Mouse (Mus musculus) erythroblast, embryonic 14.5 days (primary cell): ENCODE measurements at regions not wholly inside any gene's neighbourhood (a gene's known extent, or its start where the extent isn't known, plus 50 kb on each side); places are given as distances from the start of the nearest gene placed in this dataset.

Experiments used
- GATA1 ChIP-seq: IDR thresholded peaks from 2 replicates; pipeline ENCODE4 v1.6.1; 2012; ENCODE audit warnings: low read length, inconsistent platforms, mixed read lengths
- TAL1 ChIP-seq: IDR thresholded peaks from 3 replicates; pipeline ENCODE4 v1.6.1; 2012; ENCODE audit warnings: low read length, inconsistent platforms, mixed read lengths

- no peak for TF ChIP-seq GATA1
- TF ChIP-seq TAL1: no peak
Observed at GRCm38 (mm10) chr4:152775801-152776200, 298.1 kb upstream of the Kcnab2 start.
